Mouse (Mus musculus) ovary, postnatal 36 days (tissue): ENCODE measurements around the gene Zbtb38.

Experiments
- DNase-seq: peaks from one replicate; pipeline ENCODE4 v3.0.0; 2022; ENCODE audit warnings: low spot score, mixed read lengths

Zbtb38 gene

DNA sequence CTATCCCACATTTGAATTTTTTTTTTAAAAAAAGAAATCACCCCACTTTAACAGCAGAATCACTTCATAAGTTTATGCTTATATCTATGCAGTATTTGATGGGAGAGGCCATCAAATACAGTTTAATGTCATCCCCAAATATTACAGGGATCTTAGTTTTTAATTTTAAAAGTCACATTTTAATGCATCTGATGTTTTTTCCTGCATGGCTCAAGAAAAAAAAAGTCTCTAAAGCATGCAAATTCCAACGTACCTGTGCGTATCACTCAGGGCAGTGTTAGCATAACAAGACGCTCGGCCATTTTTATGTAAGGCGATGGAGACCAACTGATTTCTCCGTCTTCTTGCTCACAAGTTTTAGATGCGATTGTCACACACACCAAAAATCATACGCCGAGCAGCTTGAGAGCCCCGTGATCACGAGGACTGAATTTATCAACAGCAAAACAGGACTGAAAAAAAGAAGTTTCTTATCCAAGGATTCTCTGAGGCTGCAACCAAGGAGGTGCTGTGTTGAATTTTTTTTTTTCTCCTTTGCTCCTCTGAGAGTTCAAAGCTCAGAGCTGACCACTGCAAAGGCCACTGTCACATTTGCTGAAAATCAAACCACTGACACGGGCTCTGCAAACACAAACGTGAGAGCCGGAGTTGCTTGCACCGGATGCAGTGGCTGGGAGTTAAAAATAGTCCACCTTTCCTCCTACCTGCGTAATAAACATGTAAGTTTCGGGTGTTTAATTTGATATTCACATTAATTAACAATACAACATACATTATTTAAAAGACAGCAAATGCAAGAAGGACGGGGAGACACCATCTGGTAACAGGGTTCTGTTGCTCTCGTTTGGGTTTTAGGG, 21.4 kb downstream of the Zbtb38 start:
- no peak for DNase-seq

DNA sequence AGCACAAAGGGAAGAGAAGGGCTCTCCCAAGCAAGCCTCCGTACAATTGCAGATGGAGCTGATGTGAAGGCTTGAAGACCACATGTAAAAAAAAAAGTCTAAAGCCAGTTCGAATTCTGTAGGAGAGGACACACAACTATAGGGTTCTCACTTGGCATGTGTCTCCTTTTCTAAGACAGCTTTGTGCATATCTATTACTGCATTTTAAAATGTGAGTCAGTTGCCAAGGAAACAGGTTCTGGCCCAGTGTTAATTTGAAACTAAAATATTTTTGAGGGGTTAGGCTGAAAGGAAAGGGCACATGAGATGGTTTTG, 22.4 kb downstream of the Zbtb38 start:
- no peak for DNase-seq

DNA sequence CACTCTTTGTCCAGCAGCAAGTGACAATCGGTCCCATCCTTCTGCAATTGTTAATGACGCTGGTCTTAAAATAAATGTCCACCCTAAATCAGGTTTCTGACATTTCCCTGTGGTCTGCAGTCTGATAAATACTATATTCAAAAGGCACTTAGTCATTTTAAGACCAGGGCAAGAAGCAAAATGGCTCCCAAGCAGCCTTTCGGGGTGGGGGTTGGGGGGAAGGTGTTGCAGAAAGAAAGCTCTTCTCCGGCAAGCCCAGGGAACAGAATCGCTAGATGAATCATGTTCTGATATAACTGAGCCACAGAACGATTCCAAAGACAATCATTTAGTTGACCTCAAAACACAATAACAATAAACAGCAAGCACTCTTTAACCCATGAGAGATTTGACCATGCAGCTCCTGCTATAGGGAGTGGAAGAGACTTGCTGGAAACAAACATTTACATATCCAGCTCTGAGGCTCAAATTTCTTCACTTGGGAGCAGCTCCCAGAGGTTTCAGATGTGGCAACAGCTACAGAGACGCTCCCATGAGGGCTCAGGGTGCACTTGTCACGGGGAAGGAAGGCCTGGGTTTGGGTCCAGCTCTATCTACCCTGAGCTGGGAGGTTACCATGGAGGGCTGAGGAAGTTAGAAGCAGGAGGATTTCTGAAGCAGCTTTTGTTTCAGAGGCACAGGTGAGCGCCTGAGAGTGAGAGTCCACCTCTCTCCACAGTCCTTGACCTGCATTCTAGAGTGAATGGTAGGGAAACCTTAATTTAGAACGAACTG, 22.9 kb downstream of the Zbtb38 start:
- DNase-seq: no peak

DNA sequence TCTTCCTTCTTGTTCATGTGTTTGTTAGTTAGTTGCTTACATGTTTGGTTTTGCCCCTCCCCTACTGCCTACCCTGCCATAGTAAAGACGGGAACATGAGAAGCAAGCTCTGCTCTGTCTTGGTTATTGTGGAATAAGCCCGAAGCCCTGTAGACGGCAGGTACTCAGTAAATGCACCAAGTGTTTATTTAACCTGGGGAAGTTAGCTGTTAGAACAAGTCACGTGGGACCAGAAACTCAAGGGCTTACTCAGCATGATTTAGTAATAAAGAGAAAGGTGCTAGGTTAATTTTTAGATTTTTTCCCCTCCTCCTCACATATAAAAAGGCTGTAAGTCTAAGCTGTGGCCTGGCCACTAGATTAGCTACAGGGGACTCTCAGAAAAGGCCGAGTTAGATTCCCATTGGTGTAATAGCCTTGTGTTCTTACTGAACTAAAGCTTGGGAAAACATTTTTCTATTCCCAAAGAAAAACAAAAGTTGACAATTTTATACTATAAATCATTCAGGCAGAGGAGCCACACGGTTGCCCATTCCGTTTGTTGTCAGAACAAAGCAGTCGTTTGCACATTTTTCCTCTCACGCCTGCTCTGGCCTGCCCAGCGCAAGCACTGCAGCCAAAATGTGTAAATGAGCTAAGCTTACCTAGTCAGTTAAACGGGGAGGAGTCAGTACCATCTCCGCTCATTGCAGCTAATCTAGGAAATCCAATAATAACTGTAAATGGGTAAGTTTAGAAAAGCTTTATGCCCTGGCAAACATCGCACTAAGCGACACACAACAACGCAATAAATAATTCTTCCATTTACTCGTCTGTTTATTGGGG, 24.1 kb downstream of the Zbtb38 start:
- DNase-seq: no peak

DNA sequence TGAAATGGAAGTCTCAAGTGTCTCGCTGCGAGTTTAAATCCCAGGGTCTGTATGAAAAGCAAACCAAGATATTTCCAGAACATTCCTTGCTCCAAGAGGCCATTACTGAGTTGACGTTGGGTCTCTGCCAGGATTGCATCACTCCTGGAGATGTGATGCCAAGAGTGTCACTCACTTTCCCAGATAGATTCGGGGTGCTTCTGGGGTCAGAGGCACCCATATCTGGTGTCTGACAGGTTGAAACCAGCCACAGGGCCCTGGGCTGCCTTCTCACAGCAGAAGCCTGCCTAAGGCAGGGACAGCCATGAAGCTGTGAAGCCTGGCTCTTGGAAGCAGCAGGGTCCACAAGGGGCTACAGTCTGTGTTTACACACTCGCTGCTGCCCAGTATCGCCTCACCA, 24.9 kb downstream of the Zbtb38 start:
- no peak for DNase-seq

DNA sequence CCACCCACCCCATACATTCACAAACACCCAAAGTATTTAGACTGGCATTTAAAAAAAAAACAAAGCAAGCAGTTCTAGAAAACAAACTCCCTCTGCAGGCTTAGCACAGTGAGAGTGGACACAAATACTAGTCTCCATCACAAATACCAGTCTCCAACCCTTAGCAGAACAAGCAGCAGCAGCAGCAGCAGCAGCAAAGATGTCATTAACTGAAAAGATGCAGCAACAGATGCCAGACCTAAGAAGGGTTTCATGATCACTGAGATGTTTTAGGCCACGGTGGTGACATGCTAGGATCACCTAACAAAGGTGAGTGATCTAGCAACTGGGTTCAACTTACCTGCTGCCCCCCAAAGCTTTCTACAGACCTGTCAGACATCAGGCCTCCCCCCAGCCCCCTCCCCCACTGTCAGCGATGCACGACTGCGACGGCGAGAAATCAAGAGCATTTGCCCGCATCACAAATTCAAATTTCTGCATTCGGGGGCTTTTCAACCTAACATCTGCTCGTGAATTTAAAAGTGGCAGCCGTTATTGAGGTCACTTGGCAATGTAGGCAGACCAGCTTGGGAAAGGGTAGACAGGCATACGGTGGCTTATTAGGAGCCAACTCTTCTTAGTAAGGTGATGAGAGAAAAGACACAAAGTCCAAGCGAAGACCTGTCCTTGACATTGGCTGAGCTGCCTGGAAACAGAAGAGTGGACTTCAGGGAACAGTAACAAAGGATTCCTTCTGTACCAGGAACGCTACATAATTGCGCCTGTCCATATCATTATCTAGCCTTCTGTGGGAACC, 26.1 kb downstream of the Zbtb38 start:
- DNase-seq: no peak

DNA sequence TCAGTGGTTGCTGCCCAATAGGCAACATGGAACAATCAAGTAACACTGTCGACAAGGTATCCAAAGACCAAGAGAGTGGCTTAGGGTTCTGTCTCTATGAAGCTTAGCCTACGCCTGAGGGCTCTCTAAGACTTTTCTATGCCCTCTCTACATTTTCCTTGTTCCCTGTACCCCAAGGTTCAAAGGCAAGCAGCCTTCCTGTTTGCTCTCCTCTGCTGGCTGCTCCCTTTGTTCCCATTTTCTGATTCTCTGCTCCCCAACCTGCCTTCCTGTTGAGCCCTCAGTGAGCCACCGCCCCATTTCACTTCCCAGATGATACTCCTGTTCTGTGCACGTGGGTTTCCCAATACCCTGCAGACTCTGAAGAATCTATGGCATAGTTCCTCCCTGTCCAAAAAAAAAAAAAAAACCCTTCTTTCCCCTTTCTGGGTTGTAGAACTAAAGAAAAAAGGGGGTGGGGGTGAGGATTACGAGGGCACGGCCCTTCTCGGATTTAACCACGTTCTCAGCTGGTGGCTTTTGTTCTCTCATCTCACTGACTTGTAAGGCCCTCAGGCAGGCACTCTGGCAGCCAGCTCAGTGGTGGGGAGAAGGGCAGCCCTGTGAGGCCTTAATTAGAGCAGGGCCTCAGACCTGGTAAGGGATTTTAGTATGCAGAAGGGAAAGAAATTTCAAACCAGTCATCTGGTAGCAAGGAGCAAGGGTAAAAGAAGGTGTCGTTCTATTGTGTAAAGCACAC, 26.9 kb downstream of the Zbtb38 start:
- DNase-seq: no peak

DNA sequence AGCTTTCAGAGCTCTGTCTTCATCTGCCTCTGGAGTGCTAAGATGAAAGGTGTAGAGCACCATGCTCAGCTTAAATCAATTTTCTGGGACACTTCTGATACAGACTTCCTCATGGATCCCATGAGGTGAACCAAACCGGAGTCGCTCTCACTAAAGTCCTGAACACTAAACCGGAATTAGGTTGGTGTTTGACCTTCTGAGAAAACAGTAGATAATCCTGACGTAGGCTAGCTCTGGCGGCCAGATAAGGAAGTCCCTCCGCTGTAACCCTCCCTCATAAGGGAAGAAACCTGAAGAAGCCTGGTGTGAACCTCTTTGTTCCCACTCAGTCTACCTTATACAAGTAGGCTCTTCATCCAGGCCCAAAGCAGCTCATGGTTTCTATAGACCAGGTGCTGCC, 29.0 kb downstream of the Zbtb38 start:
- DNase-seq: no peak

DNA sequence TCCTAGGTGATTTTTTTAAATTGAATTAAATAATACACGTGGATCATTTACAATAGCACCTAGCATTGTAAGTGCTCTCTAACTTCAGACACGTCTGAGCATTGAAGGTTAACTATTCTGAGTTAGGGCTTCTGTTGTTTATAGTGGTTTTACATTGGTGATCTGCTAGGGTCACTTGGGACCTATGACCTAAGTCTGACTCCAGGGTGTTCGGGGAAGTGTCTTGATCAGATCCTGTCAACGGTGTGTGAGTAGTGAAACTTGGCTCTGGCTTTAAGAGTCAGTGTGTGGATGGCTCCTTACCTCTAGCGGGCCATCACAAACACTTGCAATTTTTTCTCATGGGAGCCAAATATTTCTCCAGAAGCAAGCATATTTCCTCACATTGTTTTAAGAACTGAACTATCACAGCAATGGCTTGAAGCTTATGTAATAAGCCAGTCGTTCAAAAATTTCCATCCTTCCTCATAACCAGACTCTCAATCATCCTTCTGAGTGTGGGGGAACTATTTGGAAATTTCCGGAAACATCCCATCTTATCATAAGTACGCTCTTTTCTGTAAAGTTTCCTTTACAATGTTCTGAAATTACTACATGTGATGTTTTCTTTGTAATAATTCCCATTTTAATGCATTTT, 31.4 kb downstream of the Zbtb38 start:
- DNase-seq: no peak

DNA sequence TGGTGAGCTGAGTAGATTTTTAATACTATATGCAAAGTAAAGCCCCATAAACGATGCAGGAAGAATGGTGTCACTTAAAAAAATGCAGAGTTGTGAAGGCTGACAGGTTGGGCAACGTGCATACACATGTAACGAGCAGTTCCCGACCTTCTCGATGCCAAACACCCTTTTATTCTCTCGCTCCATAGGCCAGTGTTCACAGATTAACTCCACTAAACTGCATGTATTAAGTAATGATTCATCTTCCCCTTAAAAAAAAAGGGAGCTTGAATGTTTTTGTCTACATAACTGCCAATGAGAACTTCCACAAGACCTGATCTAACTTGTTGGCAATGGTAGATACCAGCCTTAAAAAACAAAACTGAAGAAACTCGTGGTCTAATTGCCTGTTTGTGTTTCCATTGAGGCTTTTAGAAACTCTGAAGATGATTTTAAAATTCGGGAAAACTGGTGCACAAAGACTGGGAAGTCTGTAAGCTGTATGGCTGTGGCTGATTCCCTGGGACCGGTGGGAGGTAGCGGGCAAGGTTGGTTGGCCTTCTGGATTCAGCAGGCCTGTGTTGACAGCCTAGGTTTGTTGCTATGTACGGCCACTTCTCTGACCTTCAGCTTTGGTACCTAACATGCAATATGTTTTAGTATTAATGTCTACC, 32.0 kb downstream of the Zbtb38 start:
- no peak for DNase-seq

DNA sequence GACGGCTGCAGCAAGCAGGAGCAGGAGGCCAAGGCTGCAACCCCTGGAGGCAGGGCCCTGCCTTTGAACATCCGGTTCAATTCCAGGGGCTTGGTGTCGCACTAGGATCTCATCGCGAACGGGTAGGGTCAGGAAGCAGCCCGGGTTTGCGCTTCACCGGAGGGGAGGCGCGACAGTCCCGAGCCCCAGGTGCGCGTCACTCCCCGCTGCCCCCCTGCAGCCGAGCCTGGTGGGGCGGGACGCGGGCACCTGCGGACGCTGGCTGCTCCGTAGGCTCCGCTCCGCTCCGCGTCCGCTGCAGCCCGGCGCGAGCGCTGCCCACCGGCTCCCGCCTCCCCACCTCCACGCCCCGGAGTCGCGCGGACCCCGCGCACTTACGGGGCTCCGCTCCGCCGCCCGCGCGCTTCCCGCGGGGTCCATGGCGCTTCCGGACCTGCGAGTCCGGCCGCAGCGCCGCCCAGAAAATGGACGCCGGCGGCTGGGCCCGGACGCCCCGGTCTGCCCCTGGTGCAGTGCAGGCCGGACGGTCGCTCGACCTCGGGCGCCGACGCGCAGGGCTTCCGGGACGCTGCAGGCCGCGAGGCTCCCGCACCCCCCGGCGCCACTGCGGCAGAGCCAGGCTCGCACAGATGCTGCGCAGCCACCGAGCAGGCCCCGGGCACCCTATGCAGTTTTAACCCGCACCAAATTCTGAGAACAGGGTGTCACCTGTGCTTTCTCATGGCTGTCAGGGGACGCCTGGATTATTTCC, 33.0 kb downstream of the Zbtb38 start:
- peak; percentile 78 for DNase-seq

DNA sequence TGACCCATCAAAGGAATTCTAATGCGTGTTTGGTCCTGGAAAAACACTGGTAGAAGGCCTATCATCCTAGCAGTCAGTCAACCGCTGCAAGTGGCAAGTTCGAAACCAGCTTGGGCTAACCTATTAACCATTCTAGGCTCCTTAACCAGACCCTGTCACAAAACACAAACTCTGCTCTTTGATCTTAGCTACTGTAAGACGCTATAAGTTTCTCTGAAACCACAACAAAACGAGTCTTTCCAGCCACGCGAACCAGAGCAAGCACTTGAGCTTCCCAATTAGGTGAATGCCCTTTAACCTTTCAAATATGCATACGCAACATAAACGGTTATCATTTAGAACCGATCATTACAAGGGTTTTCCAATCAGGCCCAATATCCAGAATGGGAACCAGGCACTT, 33.7 kb downstream of the Zbtb38 start:
- DNase-seq: no peak

DNA sequence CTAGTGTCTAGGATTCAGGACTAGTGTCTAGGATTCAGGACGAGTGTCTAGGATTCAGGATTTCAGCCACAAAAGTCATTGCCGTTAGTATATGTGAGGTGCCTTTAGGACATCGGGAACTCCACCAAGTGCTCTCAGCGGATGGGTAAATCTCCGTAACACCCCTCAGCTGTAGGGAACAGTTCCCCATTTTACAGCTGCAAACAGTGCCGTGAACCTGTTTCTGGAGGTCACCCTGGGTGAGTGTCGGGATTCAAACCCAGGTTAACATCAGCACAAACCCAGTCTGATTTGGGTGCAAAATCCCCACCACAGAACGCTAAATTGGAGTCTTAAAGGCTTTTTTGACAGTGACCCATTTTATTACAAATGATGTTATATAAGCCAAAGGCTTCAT, 34.2 kb downstream of the Zbtb38 start:
- DNase-seq: no peak

DNA sequence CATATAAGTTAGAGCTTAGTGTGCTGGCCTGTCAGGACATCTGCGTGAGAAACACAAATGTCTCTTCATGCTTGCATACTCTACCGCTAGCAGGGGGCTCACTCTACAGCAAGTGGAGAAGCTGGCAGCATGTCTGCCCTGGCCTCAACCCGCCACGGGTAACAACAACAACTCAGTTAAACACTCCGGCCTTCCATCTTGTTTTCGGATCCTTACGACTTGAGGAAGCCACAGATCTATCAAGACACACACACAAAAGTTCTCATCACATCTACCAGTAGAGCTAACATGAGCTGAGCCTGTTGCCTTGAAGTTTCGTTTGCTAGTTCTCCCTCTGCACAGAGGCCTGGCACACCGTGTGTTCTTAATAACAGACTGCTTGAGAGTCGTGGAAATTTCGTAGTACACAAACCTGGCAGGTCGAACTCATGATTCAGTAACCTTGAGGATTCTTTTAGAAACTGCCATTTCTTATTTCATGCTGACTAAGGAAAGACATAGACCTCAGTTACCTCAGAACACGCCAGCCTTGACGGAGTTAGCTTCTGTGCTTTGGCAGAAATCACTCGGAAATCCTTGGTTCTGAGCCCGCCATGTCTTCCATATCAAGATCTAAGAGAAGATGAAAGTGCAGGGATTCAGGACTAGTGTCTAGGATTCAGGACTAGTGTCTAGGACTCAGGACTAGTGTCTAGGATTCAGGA, 34.8 kb downstream of the Zbtb38 start:
- DNase-seq: no peak

DNA sequence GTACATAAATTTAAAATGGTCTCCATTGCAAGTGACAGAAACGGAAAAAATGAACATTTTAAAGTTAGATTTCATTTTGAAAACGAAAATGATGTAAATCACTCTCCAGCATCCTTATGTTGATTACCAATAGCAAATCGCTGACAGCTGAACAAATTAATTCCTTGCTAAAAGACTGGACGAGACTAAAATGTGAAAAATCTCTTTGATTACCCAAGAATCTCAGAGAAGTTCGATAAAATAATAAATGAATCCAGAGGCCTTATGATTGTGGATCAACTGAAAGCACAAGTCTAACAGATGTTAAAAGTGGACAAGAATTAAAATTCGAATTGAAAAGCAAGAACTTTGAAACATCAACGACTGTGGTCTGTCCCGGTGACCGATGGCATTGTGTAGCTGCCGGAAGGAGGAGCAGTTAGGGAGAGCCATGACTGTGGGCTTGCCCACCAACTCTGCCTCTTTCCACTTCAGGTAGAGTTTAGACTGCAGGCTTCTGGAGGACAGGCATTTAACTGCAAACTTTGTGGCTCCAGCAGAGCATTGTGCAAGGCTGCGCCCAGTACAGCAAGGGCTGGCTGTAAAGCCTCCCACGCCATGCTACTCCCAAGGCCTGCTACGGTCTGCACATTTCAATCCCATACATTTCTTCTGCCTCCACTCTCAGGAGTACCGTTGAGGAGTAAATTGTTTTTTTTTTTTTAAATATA, 35.7 kb downstream of the Zbtb38 start:
- DNase-seq: no peak

DNA sequence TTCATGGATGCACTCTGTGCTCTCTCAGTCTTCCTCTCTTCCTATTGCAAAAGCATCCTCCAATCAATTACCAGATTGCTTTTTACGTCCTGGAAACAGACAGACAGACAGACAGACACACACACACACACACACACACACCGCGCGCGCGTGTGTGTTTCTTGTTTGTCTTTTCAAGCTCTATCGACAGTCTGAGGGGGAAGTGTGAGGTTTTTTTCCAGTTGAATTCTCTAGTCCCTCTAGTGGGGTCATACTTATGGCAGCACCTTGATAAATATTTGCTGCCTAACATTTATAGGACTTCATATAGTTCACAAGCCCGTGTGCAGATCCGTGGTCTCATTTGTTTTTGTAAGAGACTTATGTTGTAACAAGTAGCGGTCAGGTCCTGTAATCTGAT, 36.5 kb downstream of the Zbtb38 start:
- no peak for DNase-seq

DNA sequence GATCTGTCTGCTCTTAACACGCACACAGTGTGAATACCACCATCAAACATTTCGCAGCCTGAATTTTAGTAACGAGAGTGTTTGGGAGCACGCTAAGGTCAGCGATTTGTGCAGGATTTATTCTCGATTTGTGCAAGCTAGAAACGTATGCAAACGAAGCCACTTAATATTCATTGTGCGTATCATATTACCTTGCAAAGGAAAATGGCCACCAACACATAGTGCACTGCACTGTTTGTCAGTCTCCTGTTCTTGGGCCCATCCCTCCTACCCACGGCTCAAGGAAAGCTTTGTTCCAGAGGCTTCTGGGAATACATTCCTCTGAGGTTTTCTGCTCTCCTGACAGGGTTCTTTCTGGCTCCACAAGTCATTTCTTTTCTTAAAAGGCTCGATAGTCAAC, 37.5 kb downstream of the Zbtb38 start:
- DNase-seq: no peak
